ENCODE assay signal across 8 mouse cellular contexts in the genomic region with DNA sequence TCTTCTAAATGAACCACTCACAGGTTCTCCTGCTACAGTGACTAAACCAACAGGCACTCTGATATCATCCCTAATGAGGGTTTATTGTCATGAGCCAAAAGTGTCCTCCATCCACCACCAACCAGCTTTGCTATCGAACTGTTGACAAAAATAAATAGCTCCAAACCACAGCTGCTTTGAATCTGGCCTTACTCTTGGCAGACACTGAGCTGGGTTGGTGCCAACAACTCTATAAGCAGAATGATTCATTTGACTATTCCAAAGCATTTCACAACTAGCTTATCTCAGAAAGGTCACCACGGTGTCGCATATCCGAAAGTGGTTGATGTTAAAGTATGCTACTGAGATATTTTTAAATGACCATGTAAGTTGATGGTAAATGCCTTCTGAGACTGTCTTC.
DNase-seq lines count a peak whose midpoint lies in the region; ATAC-seq lines count a peak whose summit lies in the region.

No protein-coding gene starts in this region.

- peak; percentile 35 to 38 for DNase-seq in cerebellum, postnatal 10 days
- DNase-seq in 3134 (ENCODE audit: extremely low read depth, insufficient read length, low spot score): peak; percentile 15
- DNase-seq in heart, adult 8-10 months (ENCODE audit: low spot score): peak; percentile 64
- peak; percentile 35 for DNase-seq in layer of hippocampus, adult 9-10 months (ENCODE audit: low spot score)
- peak; percentile 3 for DNase-seq in ovary, postnatal 10 days (ENCODE audit: low spot score)
- no peak for DNase-seq in thymus, postnatal 14 days
- DNase-seq in thymus, postnatal 10 days (ENCODE audit: low spot score in 2 of 2): no peak

- no peak for ATAC-seq in cerebellum, adult (ENCODE audit: insufficient number of reproducible peaks, low FRiP score, low TSS enrichment)

Comparison
In these comparisons a context has a peak if more than half of its experiments do, and no peak if none do; other contexts are left out.
1. DNase-seq: peak in cerebellum, postnatal 10 days (2 of 2), 3134 (single experiment), heart, adult 8-10 months (single experiment), layer of hippocampus, adult 9-10 months (single experiment) and ovary, postnatal 10 days (single experiment); none in thymus, postnatal 14 days (single experiment) and thymus, postnatal 10 days (0 of 2).